Mouse (Mus musculus) heart, postnatal 25 days (tissue): Measurements from ENCODE around the gene Ubtf. TPM values are rescaled to one million over a fixed set of nuclear protein-coding genes. Genes with fewer than 3 reads are reported as not detected.

Experiments used
- DNase-seq: peaks from one replicate; pipeline ENCODE4 v3.0.0; 2022; ENCODE audit warnings: low spot score
- intact Hi-C: fragments of 180-260 bp; cut with DNase I; formaldehyde crosslinking; loops from one replicate; pipeline ENCODE4 v1.15.1; 2025
- total RNA-seq, 2 experiments: library from RNA; stranded (reverse); gene quantifications; 2 replicates each; pipeline ENCODE4 v1.2.3; 2021

Ubtf gene
- total RNA-seq, 2 experiments from 2014 or later: 56.7 to 57.3 TPM

- intact Hi-C loops: no loop called here
- DNase-seq: no peak
These were observed 28.6 kb upstream of the Ubtf start for GRCm38 (mm10) chr11:102348101-102348585.

GRCm38 (mm10) chr11:102347683-102348082 is 28.1 kb upstream of the Ubtf start:
- intact Hi-C loops: no loop called here
- no peak for DNase-seq

- intact Hi-C loops: no loop called here
- DNase-seq: no peak
These were observed 27.4 kb upstream of the Ubtf start for GRCm38 (mm10) chr11:102346926-102347325.

GRCm38 (mm10) chr11:102344458-102344857 is 24.9 kb upstream of the Ubtf start:
- no peak for DNase-seq
- intact Hi-C loops: no loop called here

GRCm38 (mm10) chr11:102342742-102343141 is 23.2 kb upstream of the Ubtf start:
- no peak for DNase-seq
- intact Hi-C loops: no loop called here

- intact Hi-C loops: no loop called here
- DNase-seq: no peak
These were observed 21.6 kb upstream of the Ubtf start for GRCm38 (mm10) chr11:102341101-102341500.

GRCm38 (mm10) chr11:102339624-102340023 is 20.1 kb upstream of the Ubtf start:
- no peak for DNase-seq
- intact Hi-C loops: loop anchor here (1.0 to 2.0 kb wide), 2 partner anchors 19 to 67 kb away; partner anchors contain the start of gene Slc25a39

GRCm38 (mm10) chr11:102339195-102339594 is 19.7 kb upstream of the Ubtf start:
- intact Hi-C loops: loop anchor here (1.0 to 2.0 kb wide), 2 partner anchors 19 to 68 kb away; partner anchors contain the start of gene Slc25a39
- DNase-seq: no peak

- intact Hi-C loops: loop anchor here (2.0 kb wide), 1 partner anchor 68 kb away; the partner anchor contains the start of gene Slc25a39
- DNase-seq: peak; percentile 81
These were observed 19.0 kb upstream of the Ubtf start for GRCm38 (mm10) chr11:102338561-102338960.

- no peak for DNase-seq
- intact Hi-C loops: loop anchor here (2.0 kb wide), 1 partner anchor 69 kb away; the partner anchor contains the start of gene Slc25a39
These were observed 18.4 kb upstream of the Ubtf start for GRCm38 (mm10) chr11:102337921-102338320.

GRCm38 (mm10) chr11:102336191-102336590 is 16.6 kb upstream of the Ubtf start:
- no peak for DNase-seq
- intact Hi-C loops: no loop called here

GRCm38 (mm10) chr11:102334973-102335700 is 15.6 kb upstream of the Ubtf start:
- peak; percentile 21 for DNase-seq
- intact Hi-C loops: loop anchor here (2.0 kb wide), 1 partner anchor 14 kb away; no protein-coding TSS in a partner anchor

GRCm38 (mm10) chr11:102334010-102334409 is 14.5 kb upstream of the Ubtf start:
- intact Hi-C loops: loop anchor here (2.0 kb wide), 1 partner anchor 13 kb away; no protein-coding TSS in a partner anchor
- DNase-seq: no peak

GRCm38 (mm10) chr11:102333061-102333460 is 13.5 kb upstream of the Ubtf start:
- intact Hi-C loops: no loop called here
- no peak for DNase-seq

- intact Hi-C loops: no loop called here
- DNase-seq: no peak
These were observed 12.3 kb upstream of the Ubtf start for GRCm38 (mm10) chr11:102331806-102332205.

- DNase-seq: no peak
- intact Hi-C loops: no loop called here
These were observed 10.5 kb upstream of the Ubtf start for GRCm38 (mm10) chr11:102330039-102330438.

GRCm38 (mm10) chr11:102329518-102329917 is 10.0 kb upstream of the Ubtf start:
- DNase-seq: no peak
- intact Hi-C loops: no loop called here

GRCm38 (mm10) chr11:102327839-102328238 is 8.3 kb upstream of the Ubtf start:
- intact Hi-C loops: no loop called here

GRCm38 (mm10) chr11:102327250-102327649 is 7.7 kb upstream of the Ubtf start:
- intact Hi-C loops: no loop called here
- DNase-seq: no peak

More at GRCm38 (mm10) chr11:102327839-102328238, 8.3 kb upstream of the Ubtf start:
- no peak for DNase-seq

- intact Hi-C loops: no loop called here
- no peak for DNase-seq
These were observed 4.0 kb upstream of the Ubtf start for GRCm38 (mm10) chr11:102323516-102323915.

GRCm38 (mm10) chr11:102321931-102322330 is 2.4 kb upstream of the Ubtf start:
- intact Hi-C loops: loop anchor here (2.0 kb wide), 1 partner anchor 13 kb away; no protein-coding TSS in a partner anchor
- DNase-seq: no peak
